Mouse (Mus musculus) layer of hippocampus, postnatal 10 days (tissue): ENCODE measurements around the gene Skor1. TPM values are rescaled to one million over a fixed set of nuclear protein-coding genes. Genes with fewer than 3 reads are reported as not detected.

Experiments used
- DNase-seq, 2 experiments: peaks; one replicate each; pipeline ENCODE4 v3.0.0; 2021; ENCODE audit warnings: low spot score in 2 of 2
- total RNA-seq, 2 experiments: library from RNA; stranded (reverse); gene quantifications; 2 replicates each; pipeline ENCODE4 v1.2.3; 2021

The Skor1 gene
- total RNA-seq, 2 experiments from 2014 or later, result 0.09 to 0.20 TPM

- DNase-seq, result no peak
Observed at GRCm38 (mm10) chr9:63150086-63150800, 1.5 kb upstream of the Skor1 start.

- DNase-seq, result no peak
Observed at GRCm38 (mm10) chr9:63149372-63149766, 608 bp upstream of the Skor1 start.

GRCm38 (mm10) chr9:63147786-63148409 is 863 bp downstream of the Skor1 start:
- no peak for DNase-seq

- no peak for DNase-seq
Observed at GRCm38 (mm10) chr9:63147296-63147695, 1.5 kb downstream of the Skor1 start.

- no peak for DNase-seq
Observed at GRCm38 (mm10) chr9:63146856-63147274, 1.9 kb downstream of the Skor1 start.

- DNase-seq, result no peak
Observed at GRCm38 (mm10) chr9:63146126-63146855, 2.5 kb downstream of the Skor1 start.

GRCm38 (mm10) chr9:63145249-63146125 is 3.3 kb downstream of the Skor1 start:
- no peak for DNase-seq

GRCm38 (mm10) chr9:63144502-63145248 is 4.1 kb downstream of the Skor1 start:
- DNase-seq, result no peak

GRCm38 (mm10) chr9:63143641-63144501 is 4.9 kb downstream of the Skor1 start:
- no peak for DNase-seq

- no peak for DNase-seq
Observed at GRCm38 (mm10) chr9:63143227-63143626, 5.5 kb downstream of the Skor1 start.

GRCm38 (mm10) chr9:63142335-63143036 is 6.3 kb downstream of the Skor1 start:
- no peak for DNase-seq

- no peak for DNase-seq
Observed at GRCm38 (mm10) chr9:63141641-63142334, 7.0 kb downstream of the Skor1 start.

GRCm38 (mm10) chr9:63140211-63140610 is 8.6 kb downstream of the Skor1 start:
- no peak for DNase-seq

GRCm38 (mm10) chr9:63139661-63140060 is 9.1 kb downstream of the Skor1 start:
- no peak for DNase-seq

GRCm38 (mm10) chr9:63138481-63138967 is 10.2 kb downstream of the Skor1 start:
- no peak for DNase-seq

GRCm38 (mm10) chr9:63137615-63137915 is 11.2 kb downstream of the Skor1 start:
- no peak for DNase-seq

GRCm38 (mm10) chr9:63136756-63137614 is 11.8 kb downstream of the Skor1 start:
- DNase-seq, result no peak
